Mouse (Mus musculus) mesoderm, embryonic 11.5 days (tissue): ENCODE measurements at regions not wholly inside any gene's neighbourhood (a gene's known extent, or its start where the extent isn't known, plus 50 kb on each side); places are given as distances from the start of the nearest gene placed in this dataset.

ENCODE experiments used
- DNase-seq: peaks from one replicate; pipeline ENCODE4 v3.0.0-alpha.2; 2012; ENCODE audit warnings: low read depth, low spot score

DNA sequence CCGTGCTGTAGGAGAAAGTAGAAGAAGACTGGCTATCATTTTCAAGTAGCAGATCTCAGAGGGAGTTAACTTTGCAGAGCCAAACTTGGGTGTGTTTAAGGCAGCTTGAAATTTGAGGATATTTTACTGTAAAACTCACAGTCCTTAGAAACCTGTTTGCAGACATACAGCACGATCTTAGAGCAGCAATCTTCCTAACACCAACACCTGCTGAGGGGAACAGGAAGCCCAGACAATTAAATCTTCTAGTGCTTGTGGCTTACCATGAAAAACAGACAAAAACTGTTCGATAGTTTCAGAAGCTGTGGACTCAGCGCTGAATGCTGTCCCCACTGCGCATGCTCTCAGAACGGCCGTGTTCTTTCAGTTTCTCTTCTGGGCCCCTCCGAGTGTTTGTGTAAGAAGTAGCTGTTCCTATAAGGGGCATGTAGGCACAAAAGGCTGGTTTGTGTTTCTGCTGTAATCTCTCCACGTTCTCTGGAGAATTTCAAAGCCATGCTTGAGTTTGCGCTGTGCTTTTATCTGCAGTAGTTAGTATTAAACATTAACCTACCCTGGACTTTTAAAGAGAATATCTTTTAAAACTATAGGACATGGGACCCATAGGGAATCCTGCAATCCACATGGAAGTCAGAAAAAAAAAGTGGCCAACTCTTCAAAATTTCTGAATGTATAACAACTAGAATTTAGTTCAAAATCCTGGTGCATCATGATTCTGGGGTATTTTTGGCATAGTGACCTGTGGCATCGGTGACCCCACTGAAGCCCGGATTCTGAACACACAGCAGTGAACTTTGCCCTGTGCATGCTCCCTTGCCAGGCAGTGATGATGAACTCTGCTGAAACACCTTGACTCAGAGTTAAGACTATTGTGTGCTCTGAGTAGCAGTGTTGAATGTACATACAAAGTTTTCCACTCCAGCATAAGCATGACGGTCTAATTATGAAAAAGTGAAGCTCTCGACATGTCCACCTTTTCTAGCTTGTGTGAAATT is 584.4 kb downstream of the Etnk1 start:
- no peak for DNase-seq

- DNase-seq = no peak
Measured at GRCm38 (mm10) chr6:143757462-143757861, 590.4 kb downstream of the Etnk1 start.

- DNase-seq = no peak
Measured at GRCm38 (mm10) chr6:143768115-143768514, 601.1 kb downstream of the Etnk1 start.
